Mouse (Mus musculus) B cell, adult 2 months (primary cell): ENCODE measurements around the gene Plcb4.

Source experiments
- DNase-seq, 2 experiments: peaks; one replicate each; pipeline ENCODE4 v3.0.0; 2022

The Plcb4 gene

DNA sequence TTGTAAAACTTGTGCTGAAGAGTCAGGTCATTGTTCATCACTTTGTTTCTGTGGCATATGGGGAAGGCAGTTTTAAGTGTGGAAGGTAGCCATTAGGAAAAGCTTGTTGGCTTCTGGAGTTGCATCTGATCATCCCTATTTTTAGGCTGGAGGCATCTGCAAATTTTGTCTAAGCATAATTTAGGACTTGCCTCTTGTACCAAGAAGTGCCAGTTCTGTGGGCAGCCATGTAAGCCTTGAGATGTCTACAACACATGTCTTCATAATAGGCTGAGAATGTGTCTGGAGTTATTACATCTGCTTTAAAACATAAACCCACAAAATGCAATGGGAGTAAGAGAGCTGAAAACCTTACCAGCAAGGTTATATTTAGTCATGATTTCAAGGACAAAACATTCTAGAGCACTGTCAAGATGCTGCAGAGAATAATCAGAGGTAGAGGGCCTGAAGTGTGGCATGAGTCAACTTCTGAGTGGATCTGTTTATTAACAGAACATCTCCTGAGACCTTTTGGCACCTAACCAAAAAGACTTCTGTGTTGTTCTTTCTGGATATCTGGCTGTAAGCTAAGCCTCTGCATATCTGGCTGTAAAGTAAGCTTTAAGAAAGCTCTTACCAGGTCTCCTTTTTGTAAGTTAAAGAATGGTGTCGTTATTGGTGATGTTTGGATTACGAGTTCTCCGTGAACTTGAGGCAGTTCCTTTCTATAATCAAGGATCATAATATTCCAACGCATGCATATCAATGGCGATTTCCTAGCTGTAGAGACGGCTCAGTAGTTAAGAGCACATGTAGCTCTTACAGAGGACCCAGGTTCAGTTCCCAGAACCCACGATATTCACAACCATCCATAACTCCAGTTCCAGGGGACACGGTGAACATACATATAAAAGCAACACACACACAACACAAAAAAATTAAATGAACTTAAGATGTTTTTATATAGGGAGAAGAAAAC, 203.0 kb downstream of the Plcb4 start:
- DNase-seq = no peak

DNA sequence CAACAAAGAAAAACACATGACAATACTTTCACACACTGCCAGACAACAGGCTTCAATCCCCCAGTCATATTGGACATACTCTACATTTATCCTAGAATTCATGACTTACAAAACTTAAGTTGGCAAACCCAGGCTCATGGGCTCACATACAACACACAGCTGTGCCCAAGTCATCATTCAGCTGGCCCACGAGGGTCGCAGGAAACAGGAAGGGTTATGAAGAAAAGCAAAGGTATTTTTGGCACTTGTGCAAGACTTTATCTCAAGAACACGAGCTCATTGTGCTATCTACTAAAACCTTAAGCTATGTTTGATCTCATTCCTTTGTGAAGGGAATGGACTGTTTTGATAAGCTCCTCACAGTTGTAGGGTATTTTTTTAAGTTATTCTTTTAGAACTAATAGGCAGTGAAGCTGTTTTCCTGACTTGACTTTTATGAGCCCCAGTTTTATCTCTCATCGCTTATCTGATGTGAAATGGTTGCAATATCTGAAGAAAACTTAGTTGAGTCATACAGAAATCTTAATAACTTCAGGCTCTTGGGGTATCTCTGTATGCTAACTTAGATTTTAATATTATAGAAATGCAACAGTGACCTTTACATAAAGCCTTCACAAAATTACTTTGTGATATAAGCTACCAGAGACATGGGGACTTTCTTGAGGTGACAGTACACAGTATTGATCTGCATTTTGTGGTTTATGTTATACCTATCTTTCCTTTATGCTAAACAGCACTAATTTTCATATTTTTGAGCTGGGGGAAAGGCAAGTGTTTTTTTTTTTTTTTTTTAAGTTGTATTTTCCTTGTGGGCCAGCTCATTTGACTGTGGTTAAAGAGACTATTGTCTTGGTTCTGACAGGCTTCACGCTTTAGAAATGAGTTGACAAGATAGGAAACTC, 203.9 kb downstream of the Plcb4 start:
- no peak for DNase-seq

DNA sequence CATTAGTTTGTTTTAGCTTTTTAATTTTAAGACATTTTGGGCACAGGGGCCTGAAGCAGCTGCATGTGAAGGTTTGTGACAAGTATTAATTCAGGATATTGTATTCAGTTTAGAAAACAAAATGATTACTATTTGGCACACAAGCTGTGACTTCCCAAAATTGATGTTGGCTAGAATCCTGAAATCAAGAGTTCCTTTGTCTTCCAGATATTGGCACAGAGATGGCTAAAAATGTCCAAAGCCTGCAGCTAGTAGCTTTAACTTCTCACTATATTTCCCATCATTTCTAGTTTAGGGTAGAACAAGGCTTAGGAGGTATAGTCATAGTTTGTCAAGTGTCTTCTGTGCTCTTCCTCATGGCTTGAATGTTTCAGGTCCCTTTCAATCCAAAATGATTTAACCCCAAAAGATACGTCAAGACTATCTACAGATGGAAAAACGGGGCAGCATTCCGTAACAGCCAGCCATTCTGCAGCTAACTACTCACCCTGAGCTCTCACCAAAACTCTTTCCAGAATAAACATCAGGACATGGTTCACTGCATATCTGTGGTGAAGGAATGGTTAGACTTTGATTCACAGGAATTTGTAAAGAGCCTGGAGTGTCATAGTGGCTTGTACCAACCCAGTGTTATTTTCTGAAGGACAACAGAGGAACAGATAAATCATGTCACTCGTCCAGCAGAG, 204.7 kb downstream of the Plcb4 start:
- no peak for DNase-seq

DNA sequence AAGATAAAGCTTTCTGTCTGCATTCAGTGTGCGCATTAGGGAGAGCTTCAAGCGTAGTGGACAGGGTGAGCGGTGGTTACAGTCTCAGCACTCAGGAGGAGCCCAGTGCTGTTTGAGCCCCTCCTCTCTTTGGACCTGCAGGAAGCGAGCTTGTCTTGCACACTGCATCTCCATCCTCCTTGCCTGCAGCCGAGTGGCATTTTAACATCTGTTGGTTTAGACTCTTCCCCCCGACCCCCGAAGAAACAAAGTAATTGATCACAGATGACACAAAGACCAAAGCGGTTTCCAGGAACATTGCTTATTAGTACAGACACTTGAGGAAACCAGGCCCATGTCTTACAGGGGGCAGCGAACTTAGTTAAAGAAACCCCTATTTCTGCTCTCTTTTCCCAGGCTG, 207.6 kb downstream of the Plcb4 start:
- DNase-seq = no peak

DNA sequence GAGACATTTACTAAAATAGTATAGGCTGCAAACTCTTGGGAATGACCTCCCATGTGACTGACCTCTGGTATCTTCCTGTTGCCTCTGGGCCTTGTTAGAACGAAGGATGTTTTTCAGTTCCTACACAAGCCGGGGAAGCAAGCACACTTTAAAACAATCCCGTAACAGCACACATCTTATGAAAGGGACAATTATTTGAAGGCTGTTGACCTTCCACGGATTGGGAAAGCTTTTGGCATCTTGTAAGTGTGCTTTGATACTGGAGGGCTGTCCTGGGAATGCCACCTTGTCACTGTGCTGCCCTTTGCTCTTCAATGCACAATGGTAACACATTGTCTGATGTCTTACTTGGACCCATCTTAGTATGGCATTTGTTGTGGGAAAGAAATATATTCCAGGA, 208.0 kb downstream of the Plcb4 start:
- DNase-seq = no peak

DNA sequence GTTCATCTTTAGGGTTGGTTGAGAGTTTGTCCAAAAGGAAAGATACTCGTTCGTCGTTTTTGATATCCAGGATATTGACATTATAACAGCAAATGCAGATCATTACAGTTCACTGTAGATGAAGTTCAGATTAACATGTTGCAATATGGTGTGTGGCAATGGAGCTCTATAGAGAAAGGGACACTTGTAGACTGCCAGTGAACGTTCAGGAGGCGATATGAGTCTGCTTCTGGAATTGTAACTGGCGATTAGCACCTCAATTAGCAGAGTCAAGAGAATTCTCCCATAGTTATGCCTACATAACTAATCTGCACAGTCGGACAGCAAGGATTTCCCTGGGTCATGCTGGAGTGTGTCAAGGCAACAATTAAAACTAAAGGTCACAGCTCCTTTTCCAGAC, 210.8 kb downstream of the Plcb4 start:
- DNase-seq = no peak

DNA sequence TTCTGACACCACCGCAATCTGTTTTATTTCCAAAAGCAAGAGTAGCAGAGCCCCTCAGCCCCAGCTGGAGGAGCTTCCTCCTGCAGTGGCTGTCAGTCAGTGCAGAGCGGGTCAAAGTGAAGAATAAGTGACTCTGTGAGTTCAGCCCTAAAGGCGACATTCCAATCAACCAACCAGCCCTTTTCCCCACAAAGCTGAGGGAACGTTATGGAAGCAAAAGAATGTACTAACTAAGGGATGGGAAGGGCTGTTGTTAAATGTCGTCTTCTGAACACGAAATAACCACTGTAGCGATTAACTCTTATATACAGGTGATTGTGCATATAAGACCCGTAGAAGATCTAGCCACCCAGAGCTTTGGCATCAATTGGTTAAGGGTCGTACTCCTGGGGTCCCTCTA, 214.3 kb downstream of the Plcb4 start:
- DNase-seq = no peak

DNA sequence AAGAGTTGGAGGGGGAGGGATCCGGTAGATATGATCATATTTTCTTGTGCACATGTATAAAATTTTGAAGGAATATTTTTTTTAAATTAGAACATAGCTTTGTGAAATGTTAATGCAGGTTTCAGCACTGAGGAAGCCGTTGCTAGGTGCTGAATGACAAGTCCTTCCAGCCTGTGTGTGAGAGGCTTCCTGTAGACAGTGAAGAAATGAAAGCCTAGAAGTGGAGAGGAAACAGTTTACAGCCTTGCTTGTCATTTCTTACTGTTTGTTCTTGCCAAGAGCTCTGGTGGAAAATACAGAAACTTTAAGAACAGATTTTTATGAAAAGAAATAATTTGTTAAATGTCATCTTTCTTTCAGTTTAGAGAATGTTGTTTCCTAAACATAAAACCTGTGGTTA, 214.9 kb downstream of the Plcb4 start:
- DNase-seq = no peak

DNA sequence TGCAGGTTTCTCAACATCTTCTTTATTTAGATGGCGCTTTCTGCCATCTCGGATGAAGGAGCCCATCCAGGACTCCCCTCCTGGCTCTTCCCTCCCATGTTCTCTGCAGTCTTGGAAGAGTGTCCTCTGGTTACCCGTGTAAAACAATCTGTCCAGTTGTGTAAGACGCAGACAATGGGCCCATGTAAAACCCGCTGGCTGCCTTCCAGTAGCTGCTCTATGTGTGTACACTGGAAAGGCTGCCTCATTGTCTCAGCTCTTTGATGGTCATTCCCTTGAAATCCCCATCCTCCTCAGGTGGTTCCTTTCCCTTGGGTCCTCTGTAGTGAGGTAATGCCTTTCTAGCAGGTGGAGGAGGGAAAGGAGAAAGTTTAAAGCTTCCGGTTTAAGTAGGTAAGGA, 216.7 kb downstream of the Plcb4 start:
- DNase-seq = no peak

DNA sequence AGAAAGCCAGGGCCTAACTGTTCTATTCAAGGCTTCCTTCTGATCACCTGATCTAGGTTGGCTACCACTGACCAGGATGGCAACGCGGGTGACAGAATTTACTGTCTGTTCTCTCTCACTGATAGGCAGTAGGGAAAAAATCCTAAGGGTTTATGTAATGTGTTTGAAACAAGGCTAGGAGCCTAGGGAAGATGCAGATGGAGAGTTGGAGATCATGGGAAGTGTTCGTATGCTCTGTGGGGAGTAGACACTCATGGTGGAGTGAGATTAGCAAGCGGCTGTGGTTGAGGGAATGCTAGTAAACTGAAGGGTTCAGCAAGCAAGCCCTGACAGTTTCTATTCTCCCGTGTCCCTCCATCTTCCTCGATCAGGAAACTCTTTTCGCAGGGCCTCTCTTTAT, 220.5 kb downstream of the Plcb4 start:
- DNase-seq = no peak

DNA sequence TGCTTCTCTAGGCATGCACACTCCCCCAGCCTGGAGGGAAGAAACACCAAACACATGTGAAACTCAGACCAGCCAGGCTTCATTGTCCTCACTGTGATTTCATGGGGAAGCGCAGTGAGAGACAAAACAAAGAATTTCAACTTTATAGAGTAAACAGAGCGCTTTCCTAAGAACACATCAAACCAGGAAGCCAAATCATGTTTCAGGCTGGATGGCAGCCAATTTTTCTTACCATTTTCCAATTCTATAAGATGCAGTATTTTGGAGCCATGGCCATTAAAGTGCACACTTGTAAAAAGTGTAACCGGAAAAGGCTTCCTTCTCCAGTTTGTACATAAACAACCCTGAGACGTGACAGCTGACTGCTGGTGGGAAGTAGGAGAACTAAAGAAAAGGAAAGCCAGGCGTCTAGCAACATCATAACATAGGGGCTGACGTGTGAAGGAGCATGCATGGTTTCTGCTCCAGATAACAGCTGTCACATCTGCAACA, 221.5 kb downstream of the Plcb4 start:
- DNase-seq = no peak

DNA sequence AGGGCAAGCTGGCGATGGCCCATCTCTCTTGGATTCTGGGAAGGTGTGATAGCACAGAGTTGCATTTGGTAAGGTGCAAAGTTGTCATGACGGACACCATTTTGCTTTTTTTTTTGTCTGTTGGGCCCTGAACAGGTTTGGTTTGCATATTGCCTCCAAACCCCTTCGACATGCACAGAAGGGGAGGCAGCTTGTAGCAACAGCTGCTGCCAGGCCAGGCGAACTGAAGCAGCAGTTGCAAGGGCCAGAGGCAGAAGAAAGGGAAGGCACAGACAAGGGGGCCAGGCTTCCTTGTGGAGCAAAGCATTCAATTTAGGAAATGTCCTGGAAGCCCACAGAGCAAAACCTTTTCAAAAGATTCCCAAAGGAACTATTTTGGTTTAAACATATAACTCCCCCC, 224.5 kb downstream of the Plcb4 start:
- DNase-seq = no peak

DNA sequence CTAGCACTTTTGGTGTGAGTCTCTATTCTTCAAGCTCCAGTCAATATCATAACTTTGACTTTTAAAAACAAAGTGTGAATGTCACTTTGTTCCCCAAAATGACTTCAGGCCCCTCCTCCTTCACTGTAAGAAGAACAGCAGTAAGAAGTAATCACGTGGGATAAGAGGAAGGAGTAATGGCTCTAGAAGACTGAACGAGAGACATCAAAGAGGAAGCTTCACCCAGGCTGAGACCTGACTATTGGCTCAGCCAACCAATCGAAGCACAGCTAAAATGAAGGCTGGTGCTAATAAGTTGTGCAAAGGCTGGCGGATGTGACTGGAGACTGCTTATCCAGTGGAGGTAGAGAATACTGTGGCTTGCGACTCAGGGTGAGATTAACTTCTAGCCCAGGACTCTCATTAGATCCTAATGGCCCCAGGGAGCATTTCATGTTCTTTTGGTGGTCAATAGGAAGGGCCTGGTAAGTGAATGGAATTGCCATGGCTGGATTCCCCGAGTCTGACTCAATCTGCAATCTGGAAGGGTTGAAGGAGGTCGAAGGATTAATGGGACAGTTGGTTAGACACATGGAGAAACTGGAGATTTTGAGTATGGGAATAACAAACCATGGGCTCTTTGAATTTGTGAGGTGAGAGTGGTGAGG, 225.8 kb downstream of the Plcb4 start:
- DNase-seq = no peak

DNA sequence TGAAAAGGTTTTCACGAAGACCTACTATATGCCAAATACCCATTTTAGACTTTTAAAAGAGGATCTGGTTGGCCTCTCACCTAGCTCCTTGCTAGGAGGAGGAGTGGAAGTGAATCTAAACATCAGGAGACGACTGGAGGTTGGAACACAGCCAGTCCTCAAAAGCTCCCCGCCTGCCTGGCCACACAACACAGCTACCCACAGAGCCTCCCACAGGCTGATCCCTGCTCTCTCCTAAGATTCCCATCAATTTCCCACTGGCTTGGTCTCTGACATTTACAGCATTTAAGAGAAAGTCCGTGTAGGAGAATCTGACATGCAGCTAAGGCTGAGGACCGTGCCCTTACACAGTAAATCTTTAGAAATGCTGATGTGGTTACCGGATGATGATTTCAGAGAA, 226.8 kb downstream of the Plcb4 start:
- no peak for DNase-seq

DNA sequence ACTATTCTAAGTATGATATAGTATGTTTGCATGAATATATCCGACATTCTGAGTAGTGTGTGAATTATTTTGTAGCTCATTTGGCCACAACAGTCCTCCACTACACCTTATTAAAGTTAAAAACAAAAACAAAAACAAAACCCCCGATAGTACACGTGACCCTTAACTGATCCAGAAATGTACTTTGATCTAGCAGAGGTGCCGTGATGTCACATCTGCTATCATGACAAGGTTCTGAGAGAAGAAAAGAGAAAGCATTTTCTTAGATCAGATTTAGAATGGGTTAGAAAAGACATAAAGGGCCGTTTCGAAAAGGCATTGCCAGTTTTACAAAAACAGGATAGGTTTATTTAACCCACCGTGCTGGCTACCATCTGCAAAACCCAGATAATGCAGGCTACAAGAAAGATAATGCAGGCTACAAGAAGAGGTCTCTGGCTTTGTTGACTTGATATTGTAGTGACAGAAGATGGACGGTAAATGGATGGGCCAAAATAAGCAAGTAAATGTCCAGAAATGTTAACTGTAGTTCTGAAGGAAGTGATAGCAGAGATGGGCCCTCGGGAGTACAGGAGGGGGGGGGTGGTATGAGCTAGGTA, 227.4 kb downstream of the Plcb4 start:
- no peak for DNase-seq

DNA sequence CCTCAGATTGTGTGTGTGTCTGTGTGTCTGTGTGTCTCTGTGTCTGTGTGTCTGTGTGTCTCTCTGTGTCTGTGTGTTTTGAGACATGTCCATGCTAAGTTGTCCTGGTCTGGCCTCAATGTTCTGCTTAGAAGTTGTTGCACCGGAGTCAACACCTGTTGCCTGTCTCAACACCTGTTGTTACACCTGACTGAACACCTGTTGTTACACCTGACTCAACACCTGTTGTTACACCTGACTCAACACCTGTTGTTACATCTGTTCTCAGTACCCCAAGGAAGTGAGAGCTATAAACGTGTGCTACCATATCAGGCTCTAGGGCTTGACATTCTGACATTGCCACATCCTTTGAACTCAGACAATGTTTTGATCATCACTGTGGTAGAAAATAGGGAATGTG, 229.0 kb downstream of the Plcb4 start:
- no peak for DNase-seq

DNA sequence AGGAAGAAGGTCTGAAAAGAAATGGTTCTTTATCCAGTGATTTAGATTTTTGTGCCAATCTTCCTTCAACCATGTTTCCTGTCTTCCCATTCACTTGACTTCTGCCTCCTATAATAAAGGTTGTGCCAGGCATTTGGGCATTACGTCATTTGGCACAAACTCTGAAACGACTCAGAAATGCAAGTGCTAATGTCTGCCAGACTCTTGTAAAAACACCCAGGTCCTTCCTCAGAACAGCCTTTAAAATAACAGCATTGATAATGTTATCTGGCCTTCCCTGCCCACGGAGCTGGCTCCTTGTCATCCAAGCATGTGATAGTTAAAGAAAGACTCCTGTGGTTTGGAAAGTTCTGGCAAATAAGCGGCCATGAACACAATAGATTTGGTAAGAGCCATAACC, 229.4 kb downstream of the Plcb4 start:
- DNase-seq = no peak

DNA sequence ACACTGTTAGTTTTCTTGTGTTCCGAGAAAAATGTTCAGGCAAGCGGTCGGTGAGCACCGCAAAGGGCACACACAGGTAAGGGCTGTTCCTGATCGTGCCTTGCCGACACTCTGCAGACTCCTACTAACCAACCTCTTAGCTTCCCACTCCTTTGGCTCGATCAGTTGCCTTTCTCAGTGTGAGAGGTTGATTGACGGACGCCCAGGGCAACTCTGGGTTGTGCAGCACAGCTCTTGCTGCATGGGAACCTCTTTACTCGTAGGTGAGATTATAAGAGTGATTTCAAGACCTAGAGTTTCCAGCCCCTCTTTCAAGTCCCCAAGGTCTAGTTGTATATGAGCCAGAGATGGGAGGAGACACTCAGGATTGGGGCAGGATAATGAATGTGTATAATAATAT, 230.0 kb downstream of the Plcb4 start:
- no peak for DNase-seq

DNA sequence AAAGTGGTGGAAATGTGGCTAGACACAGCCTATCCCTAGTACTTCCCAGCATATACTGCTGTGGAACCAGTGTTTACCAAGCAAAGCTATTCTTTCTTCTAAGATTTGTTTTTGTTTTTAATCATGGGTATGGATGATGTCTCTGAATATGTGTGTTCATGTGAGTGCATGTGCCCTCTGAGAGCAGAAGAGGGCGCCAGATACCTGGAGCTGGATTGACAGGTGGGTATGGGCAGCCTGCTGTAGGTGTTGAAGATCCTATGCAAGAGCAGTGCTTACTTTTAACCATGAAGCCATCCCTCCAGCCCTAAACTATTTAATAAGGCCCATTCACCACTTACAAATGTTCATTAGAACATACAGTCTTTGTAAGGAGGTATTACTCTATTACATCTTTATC, 231.3 kb downstream of the Plcb4 start:
- DNase-seq = no peak

DNA sequence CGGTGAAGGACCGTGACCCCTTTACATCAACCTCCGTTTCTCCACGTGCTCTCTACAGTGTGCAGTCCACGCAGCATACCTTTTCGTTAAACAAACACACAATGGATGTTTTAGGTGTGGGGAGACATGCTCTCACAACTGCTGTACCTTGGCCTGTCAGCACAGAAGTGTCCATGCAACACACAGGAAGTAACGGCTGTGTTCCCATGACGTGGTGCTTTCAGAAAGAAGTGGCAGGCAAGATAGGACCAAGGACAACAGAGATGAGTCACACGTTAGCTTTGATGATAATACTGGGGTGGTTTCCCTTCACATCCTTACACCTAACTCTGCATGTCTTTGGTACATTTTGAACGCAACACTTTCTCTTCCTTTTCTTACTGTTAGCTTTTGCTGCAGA, 232.3 kb downstream of the Plcb4 start:
- DNase-seq = no peak

DNA sequence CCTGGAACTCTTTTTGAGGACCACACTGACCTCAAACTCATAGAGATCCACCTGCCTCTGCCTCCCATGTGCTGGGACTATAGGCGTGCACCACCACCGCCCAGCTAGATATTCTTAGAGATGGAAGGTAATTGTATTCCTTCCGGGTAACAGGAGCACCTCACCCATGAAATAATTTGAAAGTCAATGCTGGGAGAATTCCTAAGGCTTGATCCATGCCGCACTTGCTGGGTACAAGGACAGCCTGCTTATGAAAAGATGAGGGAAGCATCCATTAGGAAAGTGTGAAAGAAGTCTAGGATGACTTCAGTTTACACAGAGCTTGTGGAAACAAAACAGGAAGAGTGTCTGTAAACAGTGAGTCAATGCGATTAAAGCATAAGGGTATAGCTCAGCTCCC, 232.9 kb downstream of the Plcb4 start:
- no peak for DNase-seq

DNA sequence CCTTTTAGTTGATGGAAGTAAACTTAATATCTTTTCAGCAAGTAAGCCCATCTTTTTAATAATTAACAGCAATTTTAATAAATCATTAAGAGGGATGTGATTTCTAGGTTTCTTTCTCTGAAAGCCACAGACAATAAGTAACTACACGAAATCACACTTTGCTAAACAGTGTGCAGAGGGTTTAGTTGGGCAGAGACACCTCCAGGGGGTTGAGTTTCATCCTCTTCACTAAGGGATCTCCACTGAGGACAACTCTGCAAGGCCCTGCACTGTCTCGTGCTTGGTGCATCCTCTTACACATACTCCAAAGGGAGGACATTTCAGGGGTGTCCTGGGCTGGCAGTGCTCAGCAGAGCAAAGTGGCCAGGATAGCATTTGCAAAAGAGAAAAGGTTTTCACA, 235.8 kb downstream of the Plcb4 start:
- no peak for DNase-seq
